Mouse (Mus musculus) MN1 (cell line): ENCODE measurements around the gene Setd5.

Experiments used
- DNase-seq: peaks from one replicate; pipeline ENCODE4 v3.0.0-alpha.2; 2016; ENCODE audit warnings: low spot score

Gene Setd5

DNA sequence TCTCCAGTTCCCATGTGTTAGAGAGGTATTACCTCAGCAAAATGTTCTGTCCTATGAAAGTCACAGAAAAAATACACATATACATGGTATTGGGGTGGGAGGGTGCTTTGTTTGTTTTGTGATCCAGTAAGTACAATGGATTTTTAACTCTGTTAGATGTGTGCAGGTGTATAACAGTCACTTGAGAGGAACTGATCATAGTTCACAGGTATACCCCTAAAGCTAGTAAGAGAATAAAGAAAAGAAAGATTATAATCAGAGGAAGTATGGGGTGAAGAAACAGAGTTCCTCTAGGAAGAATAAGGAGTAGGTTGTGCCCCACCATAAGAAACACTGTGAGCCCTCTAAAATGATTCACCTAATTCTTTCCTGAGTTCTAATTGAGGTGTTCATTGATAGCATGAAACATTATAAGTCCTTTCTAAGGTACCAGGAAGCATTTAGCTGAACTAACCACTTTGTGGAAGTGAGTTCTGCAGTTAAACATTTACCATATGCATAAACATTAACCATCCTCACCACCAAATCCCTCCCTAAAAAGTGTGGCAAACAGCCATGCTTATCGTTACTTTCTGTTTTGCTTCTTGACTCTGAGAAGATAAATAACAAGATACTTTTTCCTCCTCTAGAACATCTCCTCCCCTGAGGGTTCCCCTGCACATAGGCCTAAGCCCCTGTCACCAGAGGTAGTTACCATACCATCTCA lies 64.4 kb downstream of the Setd5 start:
- DNase-seq = no peak

DNA sequence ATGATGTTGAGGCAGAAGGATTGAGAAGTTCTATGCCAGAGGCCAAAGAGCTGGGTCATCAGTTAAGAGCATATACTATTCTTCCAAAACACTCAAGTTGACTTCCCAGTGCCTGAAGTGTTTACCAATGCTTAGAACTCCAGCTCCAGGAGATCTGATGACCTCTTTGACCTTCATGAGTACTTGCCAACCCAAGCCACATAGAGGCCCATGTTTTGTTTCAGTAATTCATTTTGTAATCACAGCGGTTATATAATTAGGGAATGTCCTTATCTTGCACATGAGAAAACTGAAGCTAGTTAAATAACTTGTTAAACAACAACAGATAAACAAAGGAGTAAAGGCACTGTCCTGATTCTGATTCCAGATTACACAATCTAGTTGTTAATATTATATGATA lies 67.6 kb downstream of the Setd5 start:
- no peak for DNase-seq

DNA sequence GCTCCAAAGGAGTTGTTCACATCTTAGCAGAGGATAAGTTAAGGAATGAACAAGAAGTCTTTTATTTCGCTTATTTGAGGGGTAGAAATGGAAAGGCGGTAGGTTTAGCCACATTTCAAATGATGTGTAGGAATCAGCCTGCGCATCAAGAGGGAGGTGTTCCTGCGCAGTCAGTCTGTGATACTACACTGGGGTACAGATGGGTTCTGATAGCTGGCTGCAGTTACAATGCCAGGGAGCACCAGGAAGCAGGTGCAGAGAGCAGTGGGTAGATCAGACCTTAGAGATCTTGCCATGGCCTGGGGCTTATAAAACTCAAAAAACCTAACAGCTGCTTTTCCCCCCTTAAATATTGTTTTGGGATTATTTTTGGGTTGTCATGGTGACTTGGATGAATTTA lies 68.1 kb downstream of the Setd5 start:
- no peak for DNase-seq

DNA sequence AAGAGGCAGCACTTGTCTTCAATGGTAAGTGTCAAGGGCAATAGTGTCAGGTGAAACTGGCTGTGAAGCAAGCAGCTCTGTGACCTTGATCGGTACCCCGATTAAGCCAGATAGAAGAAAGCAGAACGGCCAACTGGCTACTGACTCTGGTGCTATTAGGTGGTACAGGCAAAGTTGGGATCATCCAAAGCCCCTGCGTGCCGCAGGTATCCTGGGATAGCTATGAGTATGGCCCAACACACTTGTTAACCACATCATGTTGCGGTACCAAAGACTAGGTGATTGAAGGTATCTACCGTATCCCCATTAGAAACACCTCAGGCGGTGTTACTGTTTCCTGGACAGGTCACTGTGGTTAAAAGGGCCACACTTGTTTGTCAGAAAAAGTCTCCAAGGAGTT lies 76.9 kb downstream of the Setd5 start:
- no peak for DNase-seq

DNA sequence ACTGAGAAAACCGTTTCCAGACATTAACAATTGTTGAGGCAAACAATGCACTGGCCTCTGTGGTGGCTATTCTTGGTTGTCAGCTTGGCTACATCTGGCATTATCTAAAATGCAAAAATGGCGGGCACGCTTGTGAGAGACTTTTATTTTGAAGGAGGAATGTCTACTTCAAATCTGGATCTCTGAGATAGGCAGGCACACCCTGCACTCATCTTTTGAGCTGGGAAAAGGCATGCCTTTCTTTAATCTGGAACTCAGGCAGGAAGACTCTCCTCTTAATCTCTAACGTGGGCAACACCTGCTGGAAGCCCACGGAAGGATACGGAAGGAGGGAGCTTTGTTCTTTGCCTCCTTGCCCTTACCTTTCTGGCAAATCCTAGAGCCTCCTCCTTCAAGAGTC lies 77.7 kb downstream of the Setd5 start:
- DNase-seq = no peak

DNA sequence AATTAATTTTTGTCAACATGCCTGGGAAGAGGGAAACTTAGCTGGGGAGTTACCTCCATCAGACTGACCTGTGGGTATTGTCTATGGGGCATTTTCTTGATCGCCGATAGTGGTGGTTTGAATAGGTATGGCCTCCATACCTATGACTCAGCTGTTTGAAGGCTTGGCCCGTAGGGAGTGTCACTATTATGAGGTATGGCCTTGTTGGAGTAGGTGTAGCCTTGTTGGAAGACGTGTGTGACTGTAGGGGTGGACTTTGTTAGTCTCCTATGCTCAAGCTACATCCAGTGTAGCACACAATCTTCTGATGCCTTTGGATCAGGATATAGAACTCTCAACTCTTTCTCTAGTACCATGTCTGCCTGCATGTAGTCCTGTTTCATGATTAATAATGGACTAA lies 78.9 kb downstream of the Setd5 start:
- DNase-seq = no peak

DNA sequence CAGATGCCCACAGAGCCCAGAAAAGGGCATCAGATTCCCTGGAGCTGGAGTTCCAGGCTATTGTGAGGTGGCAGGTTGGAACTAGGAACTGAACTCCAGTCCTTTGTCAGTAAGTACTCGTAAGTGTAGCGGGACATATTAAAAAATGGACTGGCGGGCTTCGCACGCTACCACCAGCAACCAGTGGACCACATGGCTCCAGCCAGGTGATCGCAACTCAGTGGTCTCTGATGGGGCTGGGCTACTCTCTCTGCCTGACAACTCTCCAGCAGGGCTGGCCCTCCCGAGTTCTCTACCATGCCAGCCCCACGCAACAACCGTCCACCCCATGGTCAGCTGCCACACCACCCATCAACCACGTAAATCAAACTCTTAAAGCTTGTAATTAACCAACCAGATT lies 82.9 kb downstream of the Setd5 start:
- DNase-seq = no peak

DNA sequence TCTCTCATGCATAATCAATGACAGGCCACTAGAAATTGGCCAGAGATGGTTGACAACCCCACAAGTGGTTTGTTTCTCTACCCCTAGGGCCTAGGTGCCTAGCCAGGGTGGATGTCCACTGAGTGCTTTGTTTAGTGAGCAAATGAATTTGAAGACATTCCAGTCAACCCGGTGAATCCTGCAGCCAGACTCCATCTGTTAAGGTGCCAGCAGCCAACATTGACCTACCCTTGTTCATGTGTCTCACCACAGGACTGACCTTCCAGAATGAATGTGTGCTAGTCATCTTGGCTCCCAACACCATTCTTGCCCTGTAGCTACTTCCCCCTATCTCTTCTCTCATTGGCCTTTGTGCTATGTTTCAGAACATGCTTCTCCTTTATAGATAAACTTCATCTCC lies 84.8 kb downstream of the Setd5 start:
- DNase-seq = no peak

DNA sequence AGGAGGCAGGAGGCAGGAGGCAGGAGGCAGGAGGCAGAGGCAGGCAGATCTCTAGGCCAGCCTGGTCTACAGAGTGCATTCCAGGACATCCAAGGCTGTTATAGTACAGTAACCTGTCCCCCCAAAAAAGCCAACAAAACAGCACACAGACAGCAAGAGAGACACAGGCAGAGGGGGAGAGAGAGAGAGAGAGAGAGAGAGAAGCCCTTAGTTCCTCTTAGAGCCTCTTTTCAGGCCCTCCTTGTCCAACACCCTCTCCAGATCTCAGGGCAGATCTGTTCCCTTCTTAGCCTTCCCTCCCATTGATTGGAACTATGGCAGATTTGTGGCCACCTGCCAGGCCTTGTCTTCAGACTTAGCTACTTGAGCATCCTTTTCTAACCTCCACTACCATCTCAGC lies 86.3 kb downstream of the Setd5 start:
- DNase-seq = no peak

DNA sequence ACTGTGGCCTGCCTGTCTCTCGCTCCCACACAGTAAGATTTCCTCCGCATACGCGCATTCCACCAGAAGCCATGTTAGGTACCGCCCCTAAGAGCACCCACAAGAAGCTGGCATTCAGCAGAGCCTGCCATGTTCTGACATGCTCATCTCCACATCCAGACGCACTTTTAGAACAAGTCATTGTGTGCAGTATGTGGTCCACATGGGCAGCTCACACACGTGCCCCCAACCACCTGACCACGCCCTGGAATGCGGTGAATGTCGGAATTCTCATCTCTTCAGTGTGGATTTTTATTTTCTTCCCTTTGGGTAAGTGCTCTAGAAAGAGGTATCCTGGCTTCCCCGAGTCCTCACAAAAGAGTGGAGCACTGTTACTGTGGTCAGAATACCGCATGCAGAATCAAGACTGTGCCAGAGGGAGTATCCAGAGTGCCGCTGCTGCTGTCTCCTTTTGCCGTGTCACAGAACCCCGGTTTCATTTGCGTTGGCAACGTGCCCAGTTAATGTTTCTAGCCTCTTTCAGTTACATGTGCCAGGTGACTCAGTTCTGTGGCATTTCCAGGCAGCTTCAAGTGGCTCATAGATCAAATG lies 89.6 kb downstream of the Setd5 start:
- peak; percentile 91 for DNase-seq

DNA sequence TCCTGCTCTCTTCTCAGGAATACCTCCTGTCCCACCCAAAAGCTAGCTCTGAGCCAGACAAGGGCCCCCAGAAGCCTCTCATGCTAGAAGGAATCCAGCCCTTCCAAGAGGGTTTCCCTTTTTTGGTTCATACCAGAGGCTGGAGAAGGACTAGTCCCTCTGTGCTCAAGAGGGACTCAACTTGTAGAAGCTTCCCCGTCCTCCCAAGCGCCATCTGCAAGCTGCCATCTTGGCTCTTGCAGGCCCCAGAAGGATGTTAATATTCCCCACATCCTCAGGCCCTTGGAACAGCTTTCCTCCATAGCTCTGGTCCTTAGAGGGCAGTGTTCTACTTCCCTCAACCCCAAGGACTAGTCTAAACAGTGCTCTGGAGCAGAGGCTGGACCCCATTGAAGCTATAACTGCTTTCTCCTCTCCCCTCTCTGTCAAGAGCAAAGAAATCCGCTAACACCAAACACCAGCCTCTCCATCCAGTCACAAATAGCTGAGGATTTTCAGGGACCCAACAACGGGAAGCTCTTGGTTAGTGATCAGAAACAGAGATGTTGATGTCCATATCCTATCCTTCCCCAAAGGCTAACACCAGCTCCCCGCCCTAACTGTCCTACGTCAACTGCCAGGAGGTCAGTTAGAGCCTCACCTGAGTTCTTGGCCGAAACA lies 91.3 kb downstream of the Setd5 start:
- no peak for DNase-seq

DNA sequence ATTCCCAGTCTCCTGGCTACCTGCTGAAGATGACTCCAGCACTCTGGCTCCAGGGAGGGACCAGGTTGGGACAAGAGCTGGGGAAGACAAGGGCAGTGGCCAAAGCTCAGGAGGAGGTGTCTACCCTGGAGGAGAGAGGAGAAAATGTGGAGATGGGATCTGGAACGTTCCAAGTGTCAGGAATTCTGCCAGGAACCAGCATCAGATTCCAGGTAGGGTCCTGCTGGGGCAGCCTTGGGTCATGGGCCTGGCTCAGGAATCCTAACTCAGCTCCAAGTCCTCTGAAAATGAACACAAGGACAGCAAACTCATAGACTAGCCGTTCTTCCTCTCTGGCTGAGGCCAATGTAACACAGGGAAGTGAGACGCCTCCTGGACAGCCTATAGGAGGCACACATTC lies 92.7 kb downstream of the Setd5 start:
- DNase-seq = no peak

DNA sequence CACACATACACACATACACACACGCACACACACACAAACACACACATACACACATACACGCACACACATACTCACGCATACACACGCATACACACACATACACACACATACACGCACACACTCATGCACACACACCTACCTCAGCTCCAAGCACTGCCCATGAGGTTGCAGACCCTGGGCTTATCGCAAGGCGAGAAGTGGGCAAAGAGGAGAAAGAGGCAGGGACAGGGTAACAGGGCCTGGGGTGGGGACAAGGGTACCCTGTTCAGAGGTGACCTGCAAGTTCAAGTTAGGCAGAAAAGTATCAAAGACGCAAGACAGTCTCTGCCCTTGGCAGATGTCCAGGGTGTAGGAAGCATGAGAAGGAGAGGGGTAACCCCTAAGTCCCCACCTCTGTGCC lies 93.5 kb downstream of the Setd5 start:
- DNase-seq = no peak

DNA sequence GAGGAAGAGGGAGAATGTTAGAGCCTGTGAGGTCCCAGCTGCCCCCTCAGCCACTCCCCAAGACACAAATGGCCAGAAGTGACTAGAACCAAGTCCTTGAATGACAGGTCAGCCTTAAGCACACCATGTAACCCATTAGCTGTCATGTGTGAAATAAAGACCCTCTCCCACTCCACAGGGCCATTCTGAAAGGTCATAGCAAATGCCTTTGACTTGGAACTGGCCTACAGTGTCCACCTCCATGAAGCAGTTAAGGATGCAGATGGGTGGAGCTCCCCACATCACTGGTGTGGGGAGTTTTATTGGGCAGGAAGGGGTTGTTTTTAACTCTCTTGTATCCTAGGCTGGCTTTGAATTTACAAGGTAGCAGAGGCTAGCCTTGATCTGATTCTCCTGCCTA lies 94.8 kb downstream of the Setd5 start:
- no peak for DNase-seq

DNA sequence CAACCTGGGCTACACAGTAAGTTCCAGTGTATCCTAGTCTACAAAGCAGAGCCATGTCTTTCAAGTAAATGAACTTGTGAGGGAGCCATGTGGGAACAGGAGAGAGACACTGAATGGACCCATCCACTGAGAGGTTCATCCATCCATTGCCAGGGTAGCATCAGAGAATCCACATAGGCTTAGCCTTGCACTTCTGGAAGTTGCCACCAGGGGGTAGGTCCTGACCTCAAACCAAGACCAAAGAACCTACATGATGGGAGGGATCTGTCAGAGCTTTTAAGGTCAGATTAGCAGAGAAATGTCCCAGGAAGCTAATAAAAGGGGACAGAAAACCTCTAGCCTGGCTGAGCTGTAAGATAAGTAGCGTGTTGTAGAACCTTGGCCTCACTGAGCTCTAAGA lies 95.4 kb downstream of the Setd5 start:
- peak; percentile 73 for DNase-seq

DNA sequence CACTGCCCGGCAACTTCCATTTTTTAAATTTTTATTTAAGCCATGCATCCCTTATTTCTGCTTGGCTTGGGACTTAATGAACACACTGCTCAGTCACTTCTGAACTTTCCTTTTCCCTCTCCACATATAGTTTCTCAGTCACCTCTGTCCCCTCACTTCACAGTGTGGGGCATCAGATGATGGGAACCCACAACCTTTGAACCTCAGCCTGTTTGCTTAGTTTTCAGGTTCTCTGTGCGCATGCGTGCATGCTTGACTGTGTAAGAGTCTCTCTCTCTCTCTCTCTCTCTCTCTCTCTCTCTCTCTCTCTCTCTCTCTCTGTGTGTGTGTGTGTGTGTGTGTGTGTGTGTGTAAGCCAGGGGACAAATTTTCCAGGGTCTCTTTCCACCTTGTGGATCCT lies 98.3 kb downstream of the Setd5 start:
- no peak for DNase-seq

DNA sequence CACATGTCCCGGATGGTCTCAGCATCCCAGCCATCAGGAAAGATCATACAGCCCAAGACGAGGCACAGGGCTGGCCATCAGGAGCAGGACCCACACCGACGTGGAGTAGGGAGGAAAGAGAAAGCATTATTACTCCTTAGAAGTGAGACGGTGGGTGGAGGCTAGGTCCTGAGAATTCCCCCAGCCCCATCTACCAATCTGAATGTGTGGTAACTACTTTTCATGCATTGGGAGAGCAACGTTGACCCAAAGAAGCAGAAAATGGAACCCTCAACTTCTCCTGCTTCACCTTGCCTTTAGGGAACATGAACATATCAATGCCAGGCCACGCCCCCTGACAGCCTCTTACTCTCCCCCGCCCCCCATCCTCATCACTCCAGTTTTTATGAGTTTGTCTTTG lies 99.4 kb downstream of the Setd5 start:
- no peak for DNase-seq

DNA sequence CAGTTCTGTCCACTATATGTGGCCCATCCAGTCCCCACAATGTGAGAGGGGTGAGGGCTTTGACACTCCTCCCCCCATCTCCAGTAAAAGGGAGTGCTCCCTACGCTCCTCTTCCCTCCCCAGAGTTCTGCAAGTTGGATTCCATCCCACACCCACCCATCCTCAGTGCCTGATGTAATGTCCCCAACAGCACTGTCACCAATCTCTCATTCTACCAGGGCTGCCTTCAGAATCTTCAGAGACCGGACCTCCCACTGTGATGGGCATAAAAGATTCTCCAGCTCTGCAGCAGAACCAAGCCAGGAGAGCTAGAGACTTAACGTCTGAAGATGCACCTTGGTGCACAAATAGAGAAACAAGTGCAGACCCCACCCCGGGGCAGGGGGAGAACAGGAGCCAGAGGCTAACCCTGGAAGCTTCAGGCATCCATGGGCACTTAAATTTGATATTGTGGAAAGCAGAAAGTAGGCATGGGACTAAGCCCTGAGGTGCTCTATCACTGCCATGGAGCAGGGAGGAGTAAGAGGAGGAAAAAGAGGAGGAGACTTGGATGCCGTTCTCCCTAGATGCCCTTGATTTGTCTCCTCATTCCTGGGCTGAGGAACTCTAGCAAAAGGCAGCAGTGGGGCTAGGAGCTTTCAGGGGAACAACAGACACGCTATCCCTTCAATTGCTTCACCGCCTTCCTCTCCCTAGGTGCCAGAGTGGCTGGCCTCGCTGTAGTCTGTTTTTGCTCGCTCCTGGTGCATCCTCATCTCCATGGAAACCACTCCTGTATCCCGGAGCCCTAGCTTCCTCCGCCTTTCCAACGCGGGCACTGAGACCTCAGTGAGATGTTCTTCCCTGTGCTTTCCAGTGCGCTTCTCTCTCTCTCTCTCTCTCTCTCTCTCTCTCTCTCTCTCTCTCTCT lies 101.4 kb downstream of the Setd5 start:
- DNase-seq = peak; percentile 80

DNA sequence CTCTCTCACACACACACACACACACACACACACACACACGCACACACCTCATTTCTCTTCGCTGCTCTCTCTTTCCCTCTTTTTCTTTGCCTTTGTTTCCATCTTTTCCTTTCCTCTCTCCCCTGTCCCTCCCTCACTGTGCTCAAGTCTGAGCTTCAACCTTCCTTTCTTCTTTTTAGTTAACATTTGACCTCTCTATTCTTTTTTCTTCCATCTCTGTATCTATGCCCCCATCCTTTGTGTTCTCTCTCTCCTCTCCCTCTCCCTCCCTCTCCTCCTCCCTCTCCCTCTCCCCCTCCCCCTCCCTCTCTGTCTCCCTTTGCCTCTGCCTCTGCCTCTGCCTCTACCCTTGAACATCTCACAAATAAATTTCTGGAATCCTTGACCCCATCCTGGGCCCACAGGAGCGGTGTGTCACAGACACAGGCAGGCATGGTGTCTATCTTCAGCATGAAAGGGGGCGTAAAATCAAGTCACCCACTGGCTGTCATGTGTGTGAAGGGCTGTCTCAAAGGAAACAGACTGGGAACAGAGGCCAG lies 102.1 kb downstream of the Setd5 start:
- DNase-seq = no peak

DNA sequence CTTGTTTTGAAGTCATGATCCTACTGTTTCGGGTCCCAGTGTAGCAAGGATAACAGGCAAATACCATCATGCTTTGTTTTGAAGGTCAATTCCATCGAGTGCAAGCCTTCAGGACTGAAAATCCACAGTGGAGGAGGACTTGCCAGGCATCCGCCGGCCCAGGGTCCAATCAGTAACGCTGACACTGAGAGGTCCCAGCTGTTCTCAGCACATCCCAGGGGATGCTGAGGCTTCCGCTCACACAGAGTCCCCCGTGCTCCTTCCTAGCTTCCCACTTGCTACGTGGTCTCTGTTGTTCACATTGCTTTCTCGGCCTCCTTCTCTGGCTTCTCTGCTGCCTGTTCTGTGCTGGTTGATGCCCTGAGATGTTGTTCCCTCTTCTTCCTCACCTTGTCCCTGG lies 107.0 kb downstream of the Setd5 start:
- no peak for DNase-seq

DNA sequence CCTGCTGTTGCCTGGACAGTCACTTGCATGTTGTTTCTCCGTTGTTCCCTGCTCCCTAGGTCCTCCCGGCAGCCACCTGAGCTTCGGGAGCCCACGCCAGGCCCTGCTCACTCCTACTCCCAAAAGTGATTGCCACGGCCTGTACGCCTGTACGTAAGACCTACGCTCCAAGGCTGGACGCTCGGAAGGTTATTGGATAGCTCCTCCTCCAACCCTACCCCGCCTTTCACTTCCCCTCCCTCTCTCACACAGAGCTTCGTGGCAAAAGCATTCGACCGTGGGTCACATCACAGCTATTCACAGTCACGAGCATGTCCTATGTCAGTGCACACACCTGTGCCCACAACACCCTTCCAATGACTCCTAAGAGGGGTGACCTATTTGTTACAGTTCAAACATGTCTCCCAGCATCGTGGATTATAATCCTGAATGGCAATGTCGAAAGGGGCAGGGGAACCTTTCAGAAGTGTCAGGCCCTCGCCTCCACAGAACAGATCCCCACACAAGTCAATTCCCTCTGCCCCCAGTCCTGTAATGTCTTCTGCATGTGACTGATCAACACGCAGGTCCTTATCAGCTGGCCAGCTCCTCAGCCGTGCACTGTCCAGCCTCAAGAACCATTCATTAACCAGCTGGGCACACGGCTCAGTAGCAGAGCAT lies 107.8 kb downstream of the Setd5 start:
- DNase-seq = no peak
